Mouse (Mus musculus): ENCODE measurements around the gene Akap17b. TPM values are rescaled to one million over a fixed set of nuclear protein-coding genes. Genes with fewer than 3 reads are reported as not detected.

The Akap17b gene
- 2.7 to 3.5 TPM (median 3.1 TPM) in 4 replicates for total RNA-seq (2023)

GRCm38 (mm10) chrX:36644657-36645551 is at the start of gene Akap17b:
Gene Akap17b, minus strand, starts transcription at chrX:36645395.

GRCm38 (mm10) chrX:36597707-36598389 is 47.3 kb downstream of the Akap17b start, which contains the start of gene Pgrmc1:
Gene Pgrmc1, plus strand, starts transcription at chrX:36598206.

Other genes starting within 250 kb of the Akap17b start
- not detected in 4 replicates for gene Gm6268, start 244.1 kb downstream of the Akap17b start, total RNA-seq (2023)
- gene Gm14569, start 153.6 kb downstream of the Akap17b start, total RNA-seq (2023) = not detected in 4 replicates
- 32.3 to 32.9 TPM (median 32.8 TPM) in 4 replicates for gene Pgrmc1, start 47.2 kb downstream of the Akap17b start, total RNA-seq (2023)
- 0.54 to 0.89 TPM in 2 of 4 replicates, not detected in the others for gene Slc25a43, start 98.3 kb upstream of the Akap17b start, total RNA-seq (2023)
- 328 to 340 TPM (median 339 TPM) in 4 replicates for gene Slc25a5, start 150.3 kb upstream of the Akap17b start, total RNA-seq (2023)
- 69.3 to 88.1 TPM (median 80.3 TPM) in 4 replicates for gene Ube2a, start 228.5 kb upstream of the Akap17b start, total RNA-seq (2023)
- 41.7 to 50.5 TPM (median 45.1 TPM) in 4 replicates for gene C330007P06Rik, start 228.7 kb upstream of the Akap17b start, total RNA-seq (2023)